Mouse (Mus musculus): Measurements from ENCODE around the gene Retreg1.

The Retreg1 gene

DNA sequence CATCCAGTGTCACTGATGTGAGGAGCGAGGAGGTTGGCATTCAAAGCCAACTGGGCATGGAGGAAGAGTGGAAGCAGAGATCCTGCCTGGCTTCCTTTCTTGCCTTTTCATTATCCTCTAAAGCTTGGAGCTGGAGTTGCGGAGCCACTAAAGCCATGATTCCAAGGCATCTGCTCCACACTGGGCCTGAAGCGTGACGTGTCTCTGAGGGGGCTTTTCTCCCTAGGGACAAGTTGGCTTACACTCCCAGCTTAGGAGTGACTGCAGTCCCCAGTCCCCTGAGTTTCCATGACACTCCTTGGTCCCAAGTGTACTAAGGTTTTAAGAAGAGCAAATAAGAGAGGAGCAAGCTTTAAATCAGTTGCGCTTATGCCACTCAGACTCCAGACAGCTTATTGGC, 179.7 kb downstream of the Retreg1 start:
- no peak for DNase-seq
